30 mouse cellular contexts compared by ENCODE assay signal in genomic region chr15:59746290-59746689, GRCm38 (mm10).
DNase-seq lines count a peak whose midpoint lies in the region; ATAC-seq and TF ChIP-seq lines count a peak whose summit lies in the region.
"Had no signal": no experiment of that assay in that cellular context is flagged by ENCODE, and none has a peak within 500 bp of the region (broad histone marks: within the 10 kb centered on the region; RNA-seq: fewer than 3 reads in every experiment).

No protein-coding gene starts in this region.

- no peaks in the 10 kb centered on the region for H3K4me1 ChIP-seq in forebrain, embryonic 13.5 days
- H3K4me1 ChIP-seq in forebrain, embryonic 12.5 days: no peaks in the 10 kb centered on the region
- H3K4me1 ChIP-seq in CH12.LX (ENCODE audit: control insufficient read depth in 1 of 2, insufficient read depth in 2 of 2): peaks cover 8 to 18% of the 10 kb centered on the region in 2 experiments
- H3K4me1 ChIP-seq in hindbrain, embryonic 16.5 days (ENCODE audit: control insufficient read depth, insufficient read depth, low read depth, low read length): no peaks in the 10 kb centered on the region
- H3K4me1 ChIP-seq: embryonic facial prominence, embryonic 13.5 days; lung, embryonic 15.5 days had no signal

- no peaks in the 10 kb centered on the region for H3K36me3 ChIP-seq in forebrain, embryonic 13.5 days (ENCODE audit: poor library complexity, severe bottlenecking)
- H3K36me3 ChIP-seq in forebrain, embryonic 12.5 days (replicated peaks): no peaks in the 10 kb centered on the region
- H3K36me3 ChIP-seq in CH12.LX (replicated peaks in 1 of 2; ENCODE audit: control insufficient read depth in 1 of 2, insufficient read depth in 1 of 2, low read length in 1 of 2): no peaks in the 10 kb centered on the region
- H3K36me3 ChIP-seq in hindbrain, embryonic 16.5 days (ENCODE audit: control insufficient read depth, insufficient read depth, low read length): no peaks in the 10 kb centered on the region
- H3K36me3 ChIP-seq: embryonic facial prominence, embryonic 13.5 days; heart, embryonic 13.5 days; limb, embryonic 13.5 days; lung, embryonic 15.5 days; midbrain, embryonic 10.5 days had no signal

- dilution Hi-C loops in CH12.LX (cut with MboI; ENCODE audit: extremely low pct_ligation_motif_present, extremely low pct_unique_long_range_greater_than_20kb, low sequenced_read_pairs): no loop called here

- no peak overlapping the region for H3K4me2 ChIP-seq in forebrain, embryonic 13.5 days
- no peak overlapping the region for H3K4me2 ChIP-seq in forebrain, embryonic 12.5 days
- no peak overlapping the region for H3K4me2 ChIP-seq in CH12.LX (ENCODE audit: insufficient read depth, low read depth, poor library complexity, severe bottlenecking)
- no peak overlapping the region for H3K4me2 ChIP-seq in hindbrain, embryonic 16.5 days (ENCODE audit: low read length)
- H3K4me2 ChIP-seq: embryonic facial prominence, embryonic 13.5 days; hindbrain, embryonic 14.5 days; limb, embryonic 13.5 days; liver, embryonic 11.5 days; lung, embryonic 15.5 days had no signal

- H3K79me2 ChIP-seq in CH12.LX (replicated peaks; ENCODE audit: control insufficient read depth, extremely low read depth, insufficient read depth, poor library complexity, severe bottlenecking): no peaks in the 10 kb centered on the region

- peak; percentile 29 for DNase-seq in kidney, adult 9 months
- DNase-seq in kidney, postnatal 25 days: no peak
- DNase-seq in CH12.LX (ENCODE audit: extremely low read depth): peak; percentile 57
- DNase-seq in brain, embryonic 14.5 days (ENCODE audit: low read depth): peak; percentile 16
- DNase-seq: adrenal gland, postnatal 10 days; cerebellum, adult 18-20 months; cerebellum, postnatal 10 days; gastrocnemius, adult 2 months; gastrocnemius, postnatal 36 days; heart, adult 18-20 months; heart, postnatal 10 days; right cerebral cortex, adult 18-20 months; spleen, adult 18-20 months; thymus, adult 2 months; thymus, postnatal 4 days had no signal

- no peak for TF ChIP-seq CTCF in CH12.LX (conservative IDR thresholded peaks at IDR 0.05 in 1 of 2, IDR thresholded peaks at IDR 0.05 in 1 of 2; ENCODE audit: low read depth in 2 of 2, low read length in 2 of 2)
- TF ChIP-seq CTCF in brain, embryonic 14.5 days (IDR thresholded peaks at IDR 0.05; ENCODE audit: borderline replicate concordance, extremely low read depth, insufficient read depth, insufficient read length): no peak

- in situ Hi-C loops in CH12.LX (cut with MboI; ENCODE audit: low pct_ligation_motif_present, low pct_unique_long_range_greater_than_20kb, low sequenced_read_pairs): no loop called here

- TF ChIP-seq RAD21 in CH12.LX (IDR thresholded peaks at IDR 0.05; ENCODE audit: low read depth, low read length): no peak

- TF ChIP-seq POLR2A in CH12.LX (IDR thresholded peaks at IDR 0.05; ENCODE audit: low read depth, low read length): no peak
- no peak for TF ChIP-seq POLR2A in brain, embryonic 14.5 days (IDR thresholded peaks at IDR 0.05; ENCODE audit: borderline replicate concordance, extremely low read depth, insufficient read depth, insufficient read length, poor library complexity, severe bottlenecking)

- no peak overlapping the region for H3K9ac ChIP-seq in forebrain, embryonic 13.5 days
- H3K9ac ChIP-seq in forebrain, embryonic 12.5 days: no peak overlapping the region
- no peak overlapping the region for H3K9ac ChIP-seq in CH12.LX (ENCODE audit: insufficient read depth, low read depth)
- no peak overlapping the region for H3K9ac ChIP-seq in hindbrain, embryonic 16.5 days (ENCODE audit: low read depth, low read length)
- H3K9ac ChIP-seq: embryonic facial prominence, embryonic 13.5 days; heart, embryonic 13.5 days; hindbrain, embryonic 14.5 days; limb, embryonic 13.5 days; lung, embryonic 15.5 days had no signal

- 54% methylated on average over 9 of the region's 9 CpGs for WGBS in forebrain, embryonic 13.5 days
- WGBS in forebrain, embryonic 12.5 days: 60% methylated on average over 9 of the region's 9 CpGs
- WGBS in hindbrain, embryonic 16.5 days: 68% methylated on average over 9 of the region's 9 CpGs

- H3K27ac ChIP-seq in forebrain, embryonic 13.5 days: no peak overlapping the region
- H3K27ac ChIP-seq in forebrain, embryonic 12.5 days: no peak overlapping the region
- no peak overlapping the region for H3K27ac ChIP-seq in CH12.LX (ENCODE audit: insufficient read depth, low read depth)
- no peak overlapping the region for H3K27ac ChIP-seq in hindbrain, embryonic 16.5 days (ENCODE audit: low read depth, low read length)
- H3K27ac ChIP-seq: embryonic facial prominence, embryonic 13.5 days; gastrocnemius, adult 2 months; heart, embryonic 13.5 days; hindbrain, embryonic 14.5 days; layer of hippocampus, adult 2 months; left cerebral cortex, adult 2 months; limb, embryonic 13.5 days; lung, embryonic 15.5 days; midbrain, embryonic 10.5 days had no signal

- H3K27me3 ChIP-seq in forebrain, embryonic 13.5 days: no peaks in the 10 kb centered on the region
- no peaks in the 10 kb centered on the region for H3K27me3 ChIP-seq in forebrain, embryonic 12.5 days
- no peaks in the 10 kb centered on the region for H3K27me3 ChIP-seq in CH12.LX (replicated peaks)
- no peaks in the 10 kb centered on the region for H3K27me3 ChIP-seq in hindbrain, embryonic 16.5 days (replicated peaks; ENCODE audit: control insufficient read depth, insufficient read depth, low read length)
- H3K27me3 ChIP-seq: embryonic facial prominence, embryonic 13.5 days; heart, embryonic 13.5 days; limb, embryonic 13.5 days; lung, embryonic 15.5 days had no signal

- H3K4me3 ChIP-seq in forebrain, embryonic 13.5 days: no peak overlapping the region
- H3K4me3 ChIP-seq in forebrain, embryonic 12.5 days (replicated peaks): no peak overlapping the region
- H3K4me3 ChIP-seq in CH12.LX (replicated peaks in 1 of 3; ENCODE audit: low read depth in 2 of 3, low read length in 2 of 3, poor library complexity in 1 of 3): no peak overlapping the region
- no peak overlapping the region for H3K4me3 ChIP-seq in hindbrain, embryonic 16.5 days (ENCODE audit: low read length)
- H3K4me3 ChIP-seq: embryonic facial prominence, embryonic 13.5 days; gastrocnemius, adult 2 months; heart, embryonic 13.5 days; layer of hippocampus, adult 2 months; left cerebral cortex, adult 2 months; limb, embryonic 13.5 days; lung, embryonic 15.5 days; midbrain, embryonic 10.5 days had no signal

- ATAC-seq in forebrain, embryonic 13.5 days: peak; percentile 48; the same call in 1 of the 2 replicates
- ATAC-seq in forebrain, embryonic 12.5 days (ENCODE audit: low FRiP score): no peak
- ATAC-seq in hindbrain, embryonic 16.5 days: no peak
- ATAC-seq: forebrain, embryonic 14.5 days; inflammation-experienced regulatory T-cells, adult 6 months; midbrain, embryonic 16.5 days had no signal

- peak; percentile 84 for TF ChIP-seq EP300 in CH12.LX (IDR thresholded peaks at IDR 0.05; ENCODE audit: low read length)

- no peaks in the 10 kb centered on the region for H3K9me3 ChIP-seq in forebrain, embryonic 13.5 days (replicated peaks)
- no peaks in the 10 kb centered on the region for H3K9me3 ChIP-seq in forebrain, embryonic 12.5 days
- no peaks in the 10 kb centered on the region for H3K9me3 ChIP-seq in CH12.LX (replicated peaks; ENCODE audit: low read length)
- H3K9me3 ChIP-seq in hindbrain, embryonic 16.5 days (ENCODE audit: control insufficient read depth, low read length): no peaks in the 10 kb centered on the region
- H3K9me3 ChIP-seq: embryonic facial prominence, embryonic 13.5 days; heart, embryonic 13.5 days; limb, embryonic 13.5 days; lung, embryonic 15.5 days; midbrain, embryonic 10.5 days had no signal

TF ChIP-seq in CH12.LX, 34 proteins besides CTCF, POLR2A, EP300 and RAD21:
- TF ChIP-seq JUND (conservative IDR thresholded peaks at IDR 0.05; ENCODE audit: low read depth, low read length): peak; percentile 68
- TF ChIP-seq JUN (IDR thresholded peaks at IDR 0.05; ENCODE audit: insufficient read depth, low read depth, low read length): peak; percentile 74
- no peak for TF ChIP-seq POLR2AphosphoS2 (IDR thresholded peaks at IDR 0.05; ENCODE audit: low read depth, low read length)
- peak; percentile 73 for TF ChIP-seq ETS1 (conservative IDR thresholded peaks at IDR 0.05; ENCODE audit: low read depth, low read length)
- TF ChIP-seq BHLHE40 (IDR thresholded peaks at IDR 0.05; ENCODE audit: low read depth, low read length): peak; percentile 23; the same call in 1 of the 2 replicates
- no peak for TF ChIP-seq KAT2A (IDR thresholded peaks at IDR 0.05; ENCODE audit: insufficient replicate concordance, low read length)
- no peak for TF ChIP-seq IRF4 (IDR thresholded peaks at IDR 0.05; ENCODE audit: low read depth, low read length)

Comparison
In these comparisons a context has a peak if more than half of its experiments do, and no peak if none do; other contexts are left out.
1. DNase-seq: peak in kidney, adult 9 months (single experiment), CH12.LX (single experiment) and brain, embryonic 14.5 days (single experiment); none in kidney, postnatal 25 days (0 of 2).